Mouse (Mus musculus) liver, embryonic 16.5 days (tissue): ENCODE results near the gene Mybpc3. TPM values are rescaled to one million over a fixed set of nuclear protein-coding genes. Genes with fewer than 3 reads are reported as not detected.

Experiments
- ATAC-seq: fragments of 200-750 bp; cut with Nextera tagmentation; 2 replicates; pipeline ENCODE4 v1.8.0; 2017; ENCODE audit warnings: low read depth, mild to moderate bottlenecking, moderate number of reproducible peaks, moderate library complexity
- H3K27ac ChIP-seq: fragments of 300-500 bp; sonication (generic); 2 replicates; pipeline ENCODE4 v1.5.1; 2014; ENCODE audit warnings: mild to moderate bottlenecking, low read length
- H3K27me3 ChIP-seq: fragments of 300-500 bp; sonication (generic); 2 replicates; pipeline ENCODE4 v1.6.1; 2014; ENCODE audit warnings: low read depth, low read length, mixed read lengths; ENCODE audit not compliant: control insufficient read depth, insufficient read depth
- H3K36me3 ChIP-seq: fragments of 300-500 bp; sonication (generic); 2 replicates; pipeline ENCODE4 v1.6.1; 2014; ENCODE audit warnings: mild to moderate bottlenecking; ENCODE audit not compliant: control insufficient read depth, insufficient read depth
- H3K4me1 ChIP-seq: fragments of 300-500 bp; sonication (generic); 2 replicates; pipeline ENCODE4 v1.6.1; 2014; ENCODE audit warnings: low read depth, low read length, mixed read lengths; ENCODE audit not compliant: control insufficient read depth
- H3K4me2 ChIP-seq: fragments of 300-500 bp; sonication (generic); 2 replicates; pipeline ENCODE4 v1.6.1; 2014; ENCODE audit warnings: low read depth, low read length, mixed read lengths
- H3K4me3 ChIP-seq: fragments of 300-500 bp; sonication (generic); 2 replicates; pipeline ENCODE4 v1.5.1; 2014; ENCODE audit warnings: low read depth, mild to moderate bottlenecking, low read length
- H3K9ac ChIP-seq: fragments of 300-500 bp; sonication (generic); 2 replicates; pipeline ENCODE4 v1.6.1; 2014; ENCODE audit warnings: low read depth, low read length
- H3K9me3 ChIP-seq: fragments of 300-500 bp; sonication (generic); replicated peaks from 2 replicates; pipeline ENCODE4 v1.6.1; 2016; ENCODE audit warnings: low read length; ENCODE audit not compliant: control insufficient read depth
- WGBS: fragments of 180-500 bp; shearing (Covaris S2); extraction: QIAGEN DNeasy Blood & Tissue Kit; methylation state at CpG from one replicate; pipeline ENCODE4 v1.1.7; 2014; ENCODE audit not compliant: insufficient replicate concordance; 5-methylcytosine and 5-hydroxymethylcytosine counted together
- polyA plus RNA-seq: library from polyadenylated mRNA; unstranded; fragments of >200 nt; fragmentation: Nextera tagmentation; extraction: Ambion mirVana; gene quantifications from 2 replicates; pipeline ENCODE4 v1.2.1, GENCODE M21; 2015

Mybpc3 gene
- polyA plus RNA-seq, 1 experiment from 2014 or later = 0.08 TPM

DNA sequence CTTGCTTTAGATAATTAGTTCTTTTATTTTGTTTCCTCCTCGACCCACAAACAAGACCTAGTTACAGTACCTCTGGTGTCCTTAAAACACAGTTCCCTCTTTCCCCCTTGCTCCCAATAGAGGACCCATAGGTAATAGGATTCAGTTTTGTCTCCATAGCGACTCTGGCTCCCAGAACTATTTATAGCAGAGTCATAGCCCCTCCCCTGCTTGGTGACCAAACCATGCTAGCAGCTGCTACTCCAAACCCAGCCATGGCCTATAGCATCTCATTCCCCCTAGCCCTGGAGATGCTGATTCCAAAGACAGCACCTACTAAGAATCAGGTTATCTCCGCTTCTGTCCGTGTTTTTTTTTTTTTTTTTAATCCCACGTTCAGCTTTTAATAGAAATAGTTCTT is 62.8 kb downstream of the Mybpc3 start:
- Histone ChIP-seq H3K36me3 (peaks cover 3% of the 10 kb centered on the region), H3K27ac (no peak overlapping the region), H3K27me3 (no peaks in the 10 kb centered on the region), H3K4me2 (no peak overlapping the region), H3K4me3 (no peak overlapping the region), H3K9ac (no peak overlapping the region), H3K9me3 (no peaks in the 10 kb centered on the region), H3K4me1 (peaks cover 13% of the 10 kb centered on the region)
- no peak for ATAC-seq
- 57% methylated on average over 5 of the region's 5 CpGs for whole genome bisulfite sequencing

DNA sequence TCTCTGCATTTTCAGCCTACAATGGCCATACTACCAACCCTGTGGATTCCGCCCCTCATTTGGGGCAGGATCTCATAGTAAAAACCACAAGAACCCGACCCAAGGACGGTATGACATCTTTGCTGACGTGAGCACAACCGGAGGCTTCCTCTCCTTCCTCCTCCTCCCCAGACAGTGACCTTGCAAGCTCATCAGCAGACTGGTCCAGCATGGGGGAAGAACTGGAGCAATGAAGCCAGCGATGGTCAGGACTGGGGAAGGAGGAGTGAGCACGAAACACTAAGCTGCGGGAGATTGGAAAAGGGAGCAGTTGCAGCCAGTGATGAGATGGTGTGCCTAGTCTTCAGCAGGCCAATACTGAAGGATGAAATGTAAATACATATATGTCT is 64.1 kb downstream of the Mybpc3 start:
- no peaks in the 10 kb centered on the region for H3K9me3 ChIP-seq
- peaks cover 13% of the 10 kb centered on the region for H3K4me1 ChIP-seq
- H3K27ac ChIP-seq = no peak overlapping the region
- WGBS = 3% methylated on average over 8 of the region's 8 CpGs
- H3K9ac ChIP-seq = peak overlapping the region; percentile 23; the same call in 1 of the 2 replicates
- H3K4me2 ChIP-seq = peak overlapping the region; percentile 99
- H3K4me3 ChIP-seq = peak overlapping the region; percentile 95
- no peak for ATAC-seq
- H3K36me3 ChIP-seq = peaks cover 3% of the 10 kb centered on the region
- no peaks in the 10 kb centered on the region for H3K27me3 ChIP-seq

DNA sequence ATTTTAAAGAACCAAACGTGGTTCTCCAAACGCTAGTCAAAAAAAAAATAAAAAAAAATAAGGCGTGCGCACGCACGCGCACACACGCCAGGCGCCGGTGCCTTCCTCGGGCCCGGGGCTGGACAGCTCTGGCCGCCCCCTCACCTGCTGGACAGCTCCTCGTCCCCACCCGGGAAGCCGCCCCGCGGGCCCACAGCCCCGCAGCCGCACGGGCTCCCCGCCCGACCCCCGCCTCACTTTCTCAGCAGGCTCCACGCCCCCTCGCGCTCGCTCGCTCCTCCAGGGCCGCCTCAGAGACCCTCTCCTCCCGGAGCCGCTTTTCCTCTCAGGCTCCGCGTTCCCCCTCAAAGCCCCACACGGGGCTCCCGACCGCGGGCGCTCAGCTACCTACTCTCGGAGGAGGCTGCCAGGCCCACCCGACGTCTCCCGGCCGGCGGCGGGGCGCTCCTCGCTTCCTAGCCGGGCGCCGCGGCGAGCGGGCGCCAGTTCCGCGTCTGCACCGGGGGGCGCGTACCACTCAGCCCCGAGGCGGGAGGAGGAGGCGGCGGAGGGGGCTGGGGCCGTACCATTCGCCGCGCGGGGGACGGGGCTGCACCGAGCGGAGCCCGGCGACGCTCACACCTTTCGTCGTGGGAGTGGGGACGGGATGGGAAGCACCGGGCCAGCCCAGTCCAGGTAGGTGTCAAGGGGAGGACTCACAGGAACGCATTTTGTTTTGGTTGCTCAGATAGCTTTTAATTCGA is 64.6 kb downstream of the Mybpc3 start:
- H3K36me3 ChIP-seq = peaks cover 3% of the 10 kb centered on the region
- under 1% methylated on average over 80 of the region's 81 CpGs for WGBS
- peak; percentile 89 for ATAC-seq

DNA sequence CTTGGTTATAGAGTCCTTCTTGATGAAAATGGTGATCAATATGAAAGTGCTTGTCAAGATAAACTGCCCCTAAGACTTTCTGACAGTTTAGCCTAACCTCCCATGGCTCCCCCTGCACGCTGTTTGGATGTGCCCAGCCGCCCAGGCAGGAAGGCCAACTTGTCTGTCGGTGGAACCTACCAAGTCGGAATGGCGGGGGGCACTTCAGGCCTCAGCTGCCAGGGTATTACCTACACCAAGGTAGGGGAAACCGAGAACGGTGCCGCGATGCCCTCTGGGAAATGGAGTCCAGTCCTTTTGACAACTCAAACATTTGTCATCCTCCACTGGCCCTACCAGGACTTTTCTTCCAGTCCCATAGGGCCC is 65.2 kb downstream of the Mybpc3 start:
- H3K4me1 ChIP-seq = peaks cover 13% of the 10 kb centered on the region
- H3K9me3 ChIP-seq = no peaks in the 10 kb centered on the region
- H3K4me3 ChIP-seq = peak overlapping the region; percentile 95
- H3K27ac ChIP-seq = peak overlapping the region; percentile 87
- WGBS = 1% methylated on average over 9 of the region's 9 CpGs
- H3K27me3 ChIP-seq = no peaks in the 10 kb centered on the region
- ATAC-seq = peak; percentile 94
- peak overlapping the region; percentile 99 for H3K4me2 ChIP-seq
- H3K9ac ChIP-seq = peak overlapping the region; percentile 84
- H3K36me3 ChIP-seq = no peaks in the 10 kb centered on the region

More for the DNA sequence above, 64.6 kb downstream of the Mybpc3 start:
- Histone ChIP-seq H3K9ac (peak overlapping the region; percentile 84), H3K4me2 (peak overlapping the region; percentile 99), H3K4me3 (peak overlapping the region; percentile 95), H3K27ac (peak overlapping the region; percentile 55), H3K4me1 (peaks cover 13% of the 10 kb centered on the region), H3K27me3 (no peaks in the 10 kb centered on the region), H3K9me3 (no peaks in the 10 kb centered on the region)

DNA sequence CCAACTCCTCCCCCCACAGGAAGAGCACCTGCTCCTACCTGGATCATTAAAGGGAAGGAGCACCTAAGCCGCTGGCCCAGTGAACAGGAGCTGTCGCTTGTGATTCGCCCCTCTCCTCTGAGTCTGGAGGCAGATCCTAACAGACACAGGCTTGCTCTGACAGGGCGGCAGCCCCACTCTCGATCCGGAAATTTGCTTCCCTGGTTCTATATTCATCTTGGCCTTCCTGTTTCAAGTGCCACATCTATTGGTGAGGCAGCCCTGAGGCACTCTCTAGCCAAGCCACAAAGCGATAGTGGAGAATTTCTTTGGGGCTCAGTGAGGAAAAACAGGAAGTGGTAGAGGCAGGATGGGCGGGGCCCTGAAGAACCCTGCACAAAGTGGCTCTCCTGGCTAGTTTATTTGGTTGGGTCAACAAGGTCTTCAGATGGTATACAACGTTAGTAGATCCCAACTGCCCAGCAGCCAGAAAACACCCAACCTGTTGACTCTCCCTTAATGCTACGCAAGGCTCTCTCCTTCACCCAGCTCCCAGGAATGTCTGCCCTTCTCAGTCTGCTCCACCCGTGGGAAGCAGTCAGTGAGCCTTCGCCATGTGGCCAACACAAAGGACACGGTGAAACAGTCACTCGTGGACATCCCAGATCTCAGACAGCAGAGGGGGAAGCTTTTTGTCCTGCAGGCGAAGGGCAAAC is 65.9 kb downstream of the Mybpc3 start, which contains the start of gene Madd:
Madd (minus strand) TSS at position 127 of the 695 bp plus-strand sequence.
- ATAC-seq = peak; percentile 7
- Histone ChIP-seq H3K27ac (peak within 1 kb of the TSS; percentile 87), H3K4me1 (peaks cover 13% of the 10 kb centered on the region), H3K4me2 (peak within 1 kb of the TSS; percentile 99), H3K9me3 (no peaks in the 10 kb centered on the region), H3K36me3 (no peaks in the 10 kb centered on the region), H3K9ac (peak within 1 kb of the TSS; percentile 84), H3K27me3 (no peaks in the 10 kb centered on the region), H3K4me3 (peak within 1 kb of the TSS; percentile 95)
- 26% methylated on average over 15 of the region's 15 CpGs for WGBS

Other genes starting within 250 kb of the Mybpc3 start
- 1.5 and 1.6 TPM in 2 replicates for gene C1qtnf4, start 232.3 kb upstream of the Mybpc3 start, polyA plus RNA-seq
- 15.7 TPM in 2 replicates for gene Kbtbd4, start 213.4 kb upstream of the Mybpc3 start, polyA plus RNA-seq
- gene Ndufs3, start 213.3 kb upstream of the Mybpc3 start, polyA plus RNA-seq = 143 and 146 TPM in 2 replicates
- gene Celf1, start 177.8 kb upstream of the Mybpc3 start, polyA plus RNA-seq = 46.8 and 47.9 TPM in 2 replicates
- 0.99 and 1.0 TPM in 2 replicates for gene Rapsn, start 82.5 kb upstream of the Mybpc3 start, polyA plus RNA-seq
- gene Psmc3, start 64.1 kb upstream of the Mybpc3 start, polyA plus RNA-seq = 130 and 133 TPM in 2 replicates
- 10.4 and 12.2 TPM in 2 replicates for gene Slc39a13, start 47.7 kb upstream of the Mybpc3 start, polyA plus RNA-seq
- gene Spi1, start 35.8 kb upstream of the Mybpc3 start, polyA plus RNA-seq = 16.6 and 18.2 TPM in 2 replicates
- gene Madd, start 65.7 kb downstream of the Mybpc3 start, polyA plus RNA-seq = 5.3 and 5.4 TPM in 2 replicates
- 18.8 and 20.8 TPM in 2 replicates for gene Nr1h3, start 84.7 kb downstream of the Mybpc3 start, polyA plus RNA-seq
- 10.6 and 11.3 TPM in 2 replicates for gene Acp2, start 84.7 kb downstream of the Mybpc3 start, polyA plus RNA-seq
- 5.9 and 6.2 TPM in 2 replicates for gene Ddb2, start 118.8 kb downstream of the Mybpc3 start, polyA plus RNA-seq
- 18.2 and 19.9 TPM in 2 replicates for gene Pacsin3, start 137.8 kb downstream of the Mybpc3 start, polyA plus RNA-seq
- gene Arfgap2, start 146.8 kb downstream of the Mybpc3 start, polyA plus RNA-seq = 64.8 and 65.8 TPM in 2 replicates